Mouse (Mus musculus): ENCODE data around the gene Hsd11b2.

DNA sequence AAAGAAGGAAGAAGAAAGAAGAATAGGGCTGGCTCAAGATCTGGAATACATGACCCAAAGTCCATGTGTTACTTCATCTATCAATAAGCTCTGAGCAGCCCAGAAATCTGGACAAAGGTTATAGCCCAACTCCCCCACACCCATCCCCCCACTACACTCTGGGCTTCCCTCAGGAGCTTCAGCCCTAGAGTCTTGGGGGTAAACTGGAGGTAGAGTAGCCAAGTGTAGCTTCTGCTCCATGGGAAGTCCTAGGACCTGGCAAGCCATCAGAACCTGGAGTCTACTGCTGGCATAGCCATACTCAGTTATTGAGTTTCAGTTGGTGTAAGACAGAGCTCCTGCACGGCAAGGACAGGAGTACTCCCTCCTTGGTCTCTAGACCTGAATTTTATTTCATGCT is 31.0 kb downstream of the Hsd11b2 start:
- TF ChIP-seq CTCF (IDR thresholded peaks at IDR 0.05; ENCODE audit: low read depth) (no peak), EP300 (IDR thresholded peaks at IDR 0.05; ENCODE audit: low read depth) (no peak)

Measured in liver, embryonic 14.5 days (tissue).